In the genomic region with DNA sequence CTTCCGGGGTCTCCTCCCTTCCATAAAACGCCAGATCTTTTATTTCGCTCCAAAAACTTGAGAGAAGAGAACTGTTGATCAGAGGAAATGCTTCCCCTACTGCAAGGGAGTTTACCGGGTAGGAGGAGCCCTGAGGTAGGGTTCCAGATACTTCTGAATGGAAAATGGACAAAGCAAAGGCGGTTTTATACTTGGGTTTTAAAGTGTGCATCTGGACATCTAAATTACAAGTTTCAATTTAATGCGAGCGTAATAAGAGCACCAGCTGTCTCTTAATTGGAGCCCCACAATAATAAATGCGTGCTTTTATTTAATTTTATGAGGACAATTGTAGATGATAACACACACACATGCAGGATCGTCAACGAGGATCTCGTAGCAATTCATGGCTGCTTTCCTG, we compare ENCODE assay signal across 8 mouse cellular contexts. TPM values are rescaled to one million over a fixed set of nuclear protein-coding genes. Genes with fewer than 3 reads are reported as not detected.
DNase-seq lines count a peak whose midpoint lies in the region; ATAC-seq and TF ChIP-seq lines count a peak whose summit lies in the region.

A gene (minus strand): TSS at position 101 of the 400 bp plus-strand sequence.

- peak within 1 kb of the TSS; percentile 79 for H3K4me2 ChIP-seq in hindbrain, embryonic 14.5 days (replicated peaks)
- peak within 1 kb of the TSS; percentile 79 for H3K4me2 ChIP-seq in midbrain, embryonic 14.5 days (ENCODE audit: low read length)

- H3K4me3 ChIP-seq in kidney, adult 2 months (ENCODE audit: insufficient read depth, low read depth, low read length) = peak within 1 kb of the TSS; percentile 82
- H3K4me3 ChIP-seq in hindbrain, embryonic 14.5 days (replicated peaks; ENCODE audit: low read length) = peak within 1 kb of the TSS; percentile 47
- peak within 1 kb of the TSS; percentile 48 for H3K4me3 ChIP-seq in midbrain, embryonic 14.5 days (replicated peaks; ENCODE audit: low read depth, low read length)

- H3K4me1 ChIP-seq in kidney, adult 2 months (ENCODE audit: control insufficient read depth, insufficient read depth, low read length) = no peaks in the 10 kb centered on the region
- H3K4me1 ChIP-seq in hindbrain, embryonic 14.5 days (replicated peaks; ENCODE audit: control insufficient read depth, insufficient read depth, low read length) = no peaks in the 10 kb centered on the region
- no peaks in the 10 kb centered on the region for H3K4me1 ChIP-seq in midbrain, embryonic 14.5 days (ENCODE audit: control insufficient read depth, insufficient read depth, low read length)

- H3K9ac ChIP-seq in hindbrain, embryonic 14.5 days = peak within 1 kb of the TSS; percentile 24; the same call in 1 of the 2 replicates
- 0 out of 2 replicates have a peak within 1 kb of the TSS, but pooled peaks have one; percentile 20 for H3K9ac ChIP-seq in midbrain, embryonic 14.5 days (replicated peaks; ENCODE audit: low read length)

- no peaks in the 10 kb centered on the region for H3K36me3 ChIP-seq in kidney, adult 2 months (ENCODE audit: control insufficient read depth, insufficient read depth, low read length)
- H3K36me3 ChIP-seq in hindbrain, embryonic 14.5 days (replicated peaks; ENCODE audit: control insufficient read depth, insufficient read depth) = no peaks in the 10 kb centered on the region
- H3K36me3 ChIP-seq in midbrain, embryonic 14.5 days (ENCODE audit: control insufficient read depth, insufficient read depth, low read length) = no peaks in the 10 kb centered on the region

- no peak for ATAC-seq in hindbrain, embryonic 14.5 days (ENCODE audit: low FRiP score)
- ATAC-seq in midbrain, embryonic 14.5 days (ENCODE audit: low FRiP score, low TSS enrichment) = no peak

- H3K27me3 ChIP-seq in kidney, adult 2 months (replicated peaks; ENCODE audit: control insufficient read depth, insufficient read depth, low read length) = 0 out of 2 replicates have a peak, but pooled peaks cover 1% of the 10 kb centered on the region
- H3K27me3 ChIP-seq in hindbrain, embryonic 14.5 days (ENCODE audit: control insufficient read depth, insufficient read depth, low read length) = peaks cover 15% of the 10 kb centered on the region
- peaks cover 12% of the 10 kb centered on the region; the same call in 1 of the 2 replicates for H3K27me3 ChIP-seq in midbrain, embryonic 14.5 days (ENCODE audit: control insufficient read depth, insufficient read depth, low read length)

- no peak for DNase-seq in kidney, adult 2 months
- DNase-seq in kidney, adult 9 months = no peak
- DNase-seq in brain, embryonic 14.5 days (ENCODE audit: low read depth) = peak; percentile 27
- DNase-seq in hindbrain, embryonic 14.5 days (ENCODE audit: low spot score) = no peak
- no peak for DNase-seq in midbrain, embryonic 14.5 days
- no peak for DNase-seq in urinary bladder, adult 2 months (ENCODE audit: low spot score)
- no peak for DNase-seq in adrenal gland, adult 2 months
- no peak for DNase-seq in thymus, postnatal 36 days

- no peak for TF ChIP-seq CTCF in kidney, adult 2 months (conservative IDR thresholded peaks at IDR 0.05; ENCODE audit: insufficient read depth, insufficient read length, low read depth, low read length)
- no peak for TF ChIP-seq CTCF in brain, embryonic 14.5 days (IDR thresholded peaks at IDR 0.05; ENCODE audit: borderline replicate concordance, extremely low read depth, insufficient read depth, insufficient read length)

- no peaks in the 10 kb centered on the region for H3K9me3 ChIP-seq in hindbrain, embryonic 14.5 days (ENCODE audit: control insufficient read depth, low read length)
- no peaks in the 10 kb centered on the region for H3K9me3 ChIP-seq in midbrain, embryonic 14.5 days (ENCODE audit: control insufficient read depth, low read length)

- no peak for TF ChIP-seq POLR2A in kidney, adult 2 months (IDR thresholded peaks at IDR 0.05; ENCODE audit: low read depth, low read length)
- TF ChIP-seq POLR2A in brain, embryonic 14.5 days (IDR thresholded peaks at IDR 0.05; ENCODE audit: borderline replicate concordance, extremely low read depth, insufficient read depth, insufficient read length, poor library complexity, severe bottlenecking) = no peak

- no peak within 1 kb of the TSS for H3K27ac ChIP-seq in kidney, adult 2 months (ENCODE audit: insufficient read depth, low read depth, low read length)
- H3K27ac ChIP-seq in hindbrain, embryonic 14.5 days = no peak within 1 kb of the TSS
- H3K27ac ChIP-seq in midbrain, embryonic 14.5 days (replicated peaks; ENCODE audit: low read depth, low read length) = no peak within 1 kb of the TSS

- WGBS in kidney, adult 2 months = 33% methylated on average over 11 of the region's 11 CpGs
- 41% methylated on average over 11 of the region's 11 CpGs for WGBS in hindbrain, embryonic 14.5 days
- WGBS in midbrain, embryonic 14.5 days = 44% methylated on average over 11 of the region's 11 CpGs

RNA-seq across cellular contexts. Expression of the gene that starts here (rescaled TPM):
- polyA plus RNA-seq in kidney, adult 2 months (2012; rRNA removed) = 0.86 and 0.96 TPM in 2 replicates
- polyA plus RNA-seq in brain, embryonic 14.5 days (2012; rRNA removed) = 1.3 and 2.0 TPM in 2 replicates
- polyA plus RNA-seq in hindbrain, embryonic 14.5 days (2014; fragmentation: Nextera tagmentation; extraction: Ambion mirVana) = 0.95 and 1.1 TPM in 2 replicates
- 0.40 and 1.6 TPM in 2 replicates for polyA plus RNA-seq in midbrain, embryonic 14.5 days (2014; fragmentation: Nextera tagmentation; extraction: Ambion mirVana)
- 7.3 and 7.9 TPM in 2 replicates for polyA plus RNA-seq in urinary bladder, adult 2 months (2012; rRNA removed)
- 1 to 10 TPM; 3.3 to 7.2 TPM for total RNA-seq in adrenal gland, adult 2 months (2021)
- 0.37 and 0.38 TPM in 2 replicates for polyA plus RNA-seq in adrenal gland, adult 2 months (2012; rRNA removed)
